Mouse (Mus musculus) neural tube, embryonic 12.5 days (tissue): ENCODE measurements at regions not wholly inside any gene's neighbourhood (a gene's known extent, or its start where the extent isn't known, plus 50 kb on each side); places are given as distances from the start of the nearest gene placed in this dataset.

Experiments used
- ATAC-seq: fragments of 200-750 bp; cut with Nextera tagmentation; 2 replicates; pipeline ENCODE4 v1.8.0; 2017; ENCODE audit warnings: low read depth, mild to moderate bottlenecking, moderate TSS enrichment, moderate library complexity; ENCODE audit not compliant: low FRiP score
- H3K27ac ChIP-seq: fragments of 300-500 bp; sonication (generic); 2 replicates; pipeline ENCODE4 v1.5.1; 2016
- H3K27me3 ChIP-seq: fragments of 300-500 bp; sonication (generic); replicated peaks from 2 replicates; pipeline ENCODE4 v1.6.1; 2016; ENCODE audit warnings: mild to moderate bottlenecking
- H3K36me3 ChIP-seq: fragments of 300-500 bp; sonication (generic); 2 replicates; pipeline ENCODE4 v1.6.1; 2016; ENCODE audit warnings: mild to moderate bottlenecking
- H3K4me1 ChIP-seq: fragments of 300-500 bp; sonication (generic); 2 replicates; pipeline ENCODE4 v1.6.1; 2016
- H3K4me2 ChIP-seq: fragments of 300-500 bp; sonication (generic); replicated peaks from 2 replicates; pipeline ENCODE4 v1.6.1; 2016; ENCODE audit warnings: mild to moderate bottlenecking
- H3K4me3 ChIP-seq: fragments of 300-500 bp; sonication (generic); 2 replicates; pipeline ENCODE4 v1.5.1; 2016
- H3K9ac ChIP-seq: fragments of 300-500 bp; sonication (generic); 2 replicates; pipeline ENCODE4 v1.6.1; 2016; ENCODE audit warnings: mild to moderate bottlenecking
- H3K9me3 ChIP-seq: fragments of 300-500 bp; sonication (generic); 2 replicates; pipeline ENCODE4 v1.6.1; 2016; ENCODE audit warnings: mild to moderate bottlenecking
- WGBS: fragments of 180-500 bp; shearing (Covaris S2); methylation state at CpG from one replicate; pipeline ENCODE4 v1.1.7; 2016; 5-methylcytosine and 5-hydroxymethylcytosine counted together

- Histone ChIP-seq H3K27ac (no peak overlapping the region), H3K4me3 (no peak overlapping the region), H3K9me3 (no peaks in the 10 kb centered on the region), H3K4me1 (no peaks in the 10 kb centered on the region), H3K9ac (no peak overlapping the region), H3K36me3 (no peaks in the 10 kb centered on the region), H3K27me3 (no peaks in the 10 kb centered on the region), H3K4me2 (no peak overlapping the region)
- ATAC-seq, result peak; percentile 77; the same call in 1 of the 2 replicates
- WGBS, result 68% methylated on average over 5 of the region's 5 CpGs
Measured at GRCm38 (mm10) chr10:17022216-17023158, 700.5 kb upstream of the Cited2 start.

- peak; percentile 43; the same call in 1 of the 2 replicates for ATAC-seq
- H3K9me3 ChIP-seq, result no peaks in the 10 kb centered on the region
- no peaks in the 10 kb centered on the region for H3K36me3 ChIP-seq
- no peak overlapping the region for H3K4me2 ChIP-seq
- no peak overlapping the region for H3K4me3 ChIP-seq
- 68% methylated on average over 13 of the region's 13 CpGs for WGBS
- H3K27ac ChIP-seq, result no peak overlapping the region
- H3K27me3 ChIP-seq, result no peaks in the 10 kb centered on the region
- no peaks in the 10 kb centered on the region for H3K4me1 ChIP-seq
- H3K9ac ChIP-seq, result no peak overlapping the region
Measured at GRCm38 (mm10) chr10:17023571-17024293, 699.3 kb upstream of the Cited2 start.

GRCm38 (mm10) chr10:17024294-17024665, 698.7 kb upstream of the Cited2 start:
- no peaks in the 10 kb centered on the region for H3K9me3 ChIP-seq
- H3K9ac ChIP-seq, result no peak overlapping the region
- H3K4me1 ChIP-seq, result no peaks in the 10 kb centered on the region
- no peaks in the 10 kb centered on the region for H3K36me3 ChIP-seq
- no peak overlapping the region for H3K4me3 ChIP-seq
- WGBS, result 65% methylated on average over 1 of the region's 1 CpGs
- H3K27me3 ChIP-seq, result no peaks in the 10 kb centered on the region
- 0 out of 2 replicates have a peak, but pooled peaks have one; percentile 41 for ATAC-seq
- H3K27ac ChIP-seq, result no peak overlapping the region
- H3K4me2 ChIP-seq, result no peak overlapping the region

- Histone ChIP-seq H3K27me3 (no peaks in the 10 kb centered on the region), H3K9me3 (no peaks in the 10 kb centered on the region), H3K4me2 (no peak overlapping the region), H3K9ac (no peak overlapping the region), H3K4me1 (no peaks in the 10 kb centered on the region), H3K36me3 (no peaks in the 10 kb centered on the region), H3K27ac (no peak overlapping the region), H3K4me3 (no peak overlapping the region)
- ATAC-seq, result no peak
- 87% methylated on average over 2 of the region's 2 CpGs for WGBS
Measured at GRCm38 (mm10) chr10:17034892-17035775, 687.9 kb upstream of the Cited2 start.

- Histone ChIP-seq H3K36me3 (no peaks in the 10 kb centered on the region), H3K27ac (no peak overlapping the region), H3K4me1 (no peaks in the 10 kb centered on the region), H3K27me3 (no peaks in the 10 kb centered on the region), H3K4me2 (no peak overlapping the region), H3K9me3 (no peaks in the 10 kb centered on the region), H3K9ac (no peak overlapping the region), H3K4me3 (no peak overlapping the region)
- 69% methylated on average over 11 of the region's 11 CpGs for WGBS
- peak; percentile 48; the same call in 1 of the 2 replicates for ATAC-seq
Measured at GRCm38 (mm10) chr10:17038259-17039043, 684.6 kb upstream of the Cited2 start.

GRCm38 (mm10) chr10:17042090-17042489, 680.9 kb upstream of the Cited2 start:
- no peaks in the 10 kb centered on the region for H3K27me3 ChIP-seq
- H3K4me1 ChIP-seq, result no peaks in the 10 kb centered on the region
- H3K36me3 ChIP-seq, result no peaks in the 10 kb centered on the region
- H3K9ac ChIP-seq, result no peak overlapping the region
- H3K4me2 ChIP-seq, result no peak overlapping the region
- no peak overlapping the region for H3K4me3 ChIP-seq
- WGBS, result 95% methylated on average over 1 of the region's 1 CpGs
- no peaks in the 10 kb centered on the region for H3K9me3 ChIP-seq
- no peak overlapping the region for H3K27ac ChIP-seq
- no peak for ATAC-seq

GRCm38 (mm10) chr10:17042973-17043372, 680.0 kb upstream of the Cited2 start:
- H3K4me2 ChIP-seq, result no peak overlapping the region
- H3K27ac ChIP-seq, result no peak overlapping the region
- H3K4me3 ChIP-seq, result no peak overlapping the region
- no peak for ATAC-seq
- no peaks in the 10 kb centered on the region for H3K36me3 ChIP-seq
- no peaks in the 10 kb centered on the region for H3K27me3 ChIP-seq
- 84% methylated on average over 3 of the region's 3 CpGs for whole genome bisulfite sequencing
- no peaks in the 10 kb centered on the region for H3K9me3 ChIP-seq
- no peak overlapping the region for H3K9ac ChIP-seq
- no peaks in the 10 kb centered on the region for H3K4me1 ChIP-seq

GRCm38 (mm10) chr10:17046765-17047164, 676.3 kb upstream of the Cited2 start:
- no peak overlapping the region for H3K27ac ChIP-seq
- H3K36me3 ChIP-seq, result no peaks in the 10 kb centered on the region
- no peaks in the 10 kb centered on the region for H3K4me1 ChIP-seq
- H3K4me3 ChIP-seq, result no peak overlapping the region
- H3K27me3 ChIP-seq, result no peaks in the 10 kb centered on the region
- no peak for ATAC-seq
- 91% methylated on average over 5 of the region's 5 CpGs for whole genome bisulfite sequencing
- no peak overlapping the region for H3K4me2 ChIP-seq
- H3K9ac ChIP-seq, result no peak overlapping the region
- no peaks in the 10 kb centered on the region for H3K9me3 ChIP-seq

- Histone ChIP-seq H3K27me3 (no peaks in the 10 kb centered on the region), H3K4me1 (no peaks in the 10 kb centered on the region), H3K4me2 (no peak overlapping the region), H3K9me3 (no peaks in the 10 kb centered on the region), H3K36me3 (no peaks in the 10 kb centered on the region), H3K4me3 (no peak overlapping the region), H3K27ac (no peak overlapping the region), H3K9ac (no peak overlapping the region)
- ATAC-seq, result no peak
- WGBS, result 94% methylated on average over 1 of the region's 1 CpGs
Measured at GRCm38 (mm10) chr10:17072906-17073305, 650.1 kb upstream of the Cited2 start.

GRCm38 (mm10) chr10:17074013-17074401, 649.0 kb upstream of the Cited2 start:
- no peaks in the 10 kb centered on the region for H3K4me1 ChIP-seq
- no peak for ATAC-seq
- no peaks in the 10 kb centered on the region for H3K27me3 ChIP-seq
- H3K36me3 ChIP-seq, result no peaks in the 10 kb centered on the region
- H3K27ac ChIP-seq, result no peak overlapping the region
- H3K9me3 ChIP-seq, result no peaks in the 10 kb centered on the region
- 69% methylated on average over 1 of the region's 1 CpGs for WGBS
- H3K9ac ChIP-seq, result no peak overlapping the region
- no peak overlapping the region for H3K4me3 ChIP-seq
- no peak overlapping the region for H3K4me2 ChIP-seq

GRCm38 (mm10) chr10:17074402-17075027, 648.5 kb upstream of the Cited2 start:
- Histone ChIP-seq H3K27me3 (no peaks in the 10 kb centered on the region), H3K36me3 (no peaks in the 10 kb centered on the region), H3K27ac (no peak overlapping the region), H3K4me2 (no peak overlapping the region), H3K4me1 (no peaks in the 10 kb centered on the region), H3K9ac (no peak overlapping the region), H3K4me3 (no peak overlapping the region), H3K9me3 (no peaks in the 10 kb centered on the region)
- no peak for ATAC-seq
- 36% methylated on average over 6 of the region's 6 CpGs for WGBS
